Mouse (Mus musculus): ENCODE measurements around the gene Aen.

The Aen gene

DNA sequence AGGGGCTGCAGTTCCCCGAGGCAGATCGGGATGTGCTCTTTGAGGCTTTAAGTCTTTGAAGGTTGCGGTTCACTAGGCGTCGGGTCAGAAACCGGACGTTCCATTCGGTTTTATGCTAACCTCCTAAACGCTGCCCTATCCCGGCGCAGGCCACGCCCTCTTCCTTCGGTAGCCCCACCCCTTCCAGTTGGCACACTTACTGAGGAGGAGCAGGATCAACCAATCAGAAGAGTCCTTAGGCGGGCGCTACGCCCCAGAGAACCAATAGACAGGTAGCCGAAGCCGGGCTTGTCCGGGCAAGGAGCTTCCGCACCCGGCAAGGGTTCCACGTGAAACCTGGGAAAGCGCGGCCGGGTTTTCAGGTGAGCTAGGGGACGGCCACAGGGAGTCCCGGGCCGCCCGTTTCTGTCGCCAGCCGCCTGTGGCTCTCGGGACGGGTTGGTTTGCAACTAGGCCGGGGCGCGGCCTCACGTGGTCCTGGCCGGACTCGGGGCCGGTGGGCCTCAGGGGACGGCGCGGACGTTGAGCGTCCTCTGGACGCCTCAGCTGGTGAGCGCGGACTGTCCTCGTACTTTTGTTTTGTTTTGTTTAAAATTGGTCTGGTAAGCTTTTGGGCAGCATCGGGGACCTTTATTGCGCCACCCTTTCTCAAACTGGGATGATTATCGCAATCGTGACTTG, at the start of gene Aen:
Gene Aen, plus strand, starts transcription at position 202 of the 681 bp plus-strand sequence.
- peak; percentile 97 for DNase-seq (ENCODE audit: low spot score)

DNA sequence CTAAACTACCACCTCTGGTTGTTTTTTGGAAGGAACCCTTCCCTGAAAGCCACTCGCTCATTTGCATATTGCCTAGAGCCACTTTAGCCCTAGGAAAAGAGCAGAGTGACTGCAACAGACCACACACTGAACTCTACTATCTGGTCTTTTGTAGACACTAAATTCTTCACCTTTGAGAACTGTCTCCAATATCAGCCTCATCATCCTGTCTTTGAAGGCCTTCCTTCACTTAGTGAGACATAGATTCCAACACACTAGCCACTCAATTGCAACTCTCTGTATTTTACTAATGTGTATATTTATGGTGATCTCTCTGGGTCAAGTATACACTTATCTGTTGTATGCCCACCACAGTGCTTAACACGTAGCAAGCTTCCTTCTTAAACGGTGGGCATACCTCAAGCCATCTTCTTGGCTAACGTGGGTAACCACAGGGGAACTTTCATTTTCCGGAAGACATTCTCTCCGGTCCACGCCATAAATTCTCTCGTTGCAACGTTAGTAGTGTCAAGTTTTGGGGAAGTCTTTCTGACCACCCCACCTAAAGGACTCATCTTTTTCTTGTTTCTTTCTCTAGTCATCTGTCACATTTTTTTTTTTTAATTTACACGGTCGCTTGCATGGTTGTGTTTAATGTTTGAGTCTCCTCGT, 49.5 kb upstream of the Aen start:
- no peak for DNase-seq (ENCODE audit: low spot score)

DNA sequence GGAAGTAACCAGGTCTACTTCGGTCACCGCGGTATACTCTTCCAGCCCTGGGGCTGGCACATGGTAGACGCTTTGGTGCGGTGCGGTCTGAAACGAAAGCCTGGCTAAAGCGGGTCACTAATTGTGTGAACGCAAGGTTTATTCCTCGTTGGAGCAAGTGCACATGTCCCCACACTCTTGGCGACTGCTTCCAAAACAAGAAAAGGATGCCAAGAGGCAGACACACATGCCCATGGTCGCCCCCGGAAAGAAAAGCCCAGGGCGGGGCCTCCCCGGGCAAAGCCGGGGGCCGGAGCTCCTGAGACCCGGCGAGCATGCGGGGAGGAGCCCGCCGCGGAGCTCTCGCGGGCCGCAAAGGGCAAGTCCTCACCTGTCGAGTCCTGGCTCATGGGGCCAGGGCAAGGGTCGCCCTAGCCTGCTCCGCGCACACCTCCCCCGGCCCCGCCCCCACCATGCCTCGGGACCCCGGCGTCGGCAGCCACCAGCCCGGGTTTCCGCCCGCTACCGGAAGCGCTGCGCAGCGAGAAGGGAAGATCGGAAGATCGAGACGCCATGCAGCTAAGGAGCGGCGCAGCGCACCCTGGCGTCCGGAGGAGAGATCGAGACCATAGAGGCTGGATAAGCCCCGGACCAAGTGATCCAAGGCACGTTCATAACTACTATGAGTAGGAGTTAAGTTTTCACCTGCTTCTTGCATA, 48.8 kb upstream of the Aen start, which contains the start of gene Det1:
Gene Det1, minus strand, starts transcription at position 527 of the 698 bp plus-strand sequence.
- peak; percentile 88 for DNase-seq (ENCODE audit: low spot score)

DNA sequence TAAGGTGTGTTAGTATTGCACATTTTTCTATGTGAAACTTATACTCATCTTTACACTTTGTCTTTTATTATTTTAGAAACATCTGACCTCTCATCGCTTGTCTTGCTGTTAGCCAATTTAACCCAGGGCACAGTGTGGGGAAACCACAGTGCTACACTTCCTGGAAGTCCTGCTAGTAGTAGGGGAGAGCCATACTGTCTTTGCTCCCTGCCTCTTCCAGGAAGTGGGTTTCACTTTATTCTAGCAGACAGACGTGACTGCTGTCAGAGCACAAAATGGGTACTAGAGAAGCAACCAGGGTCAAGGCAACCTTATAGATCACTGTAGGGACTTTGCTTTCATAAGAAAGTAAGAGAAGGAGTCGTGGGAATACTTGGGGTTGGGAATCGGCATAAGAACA, 41.6 kb upstream of the Aen start:
- no peak for DNase-seq (ENCODE audit: low spot score)

DNA sequence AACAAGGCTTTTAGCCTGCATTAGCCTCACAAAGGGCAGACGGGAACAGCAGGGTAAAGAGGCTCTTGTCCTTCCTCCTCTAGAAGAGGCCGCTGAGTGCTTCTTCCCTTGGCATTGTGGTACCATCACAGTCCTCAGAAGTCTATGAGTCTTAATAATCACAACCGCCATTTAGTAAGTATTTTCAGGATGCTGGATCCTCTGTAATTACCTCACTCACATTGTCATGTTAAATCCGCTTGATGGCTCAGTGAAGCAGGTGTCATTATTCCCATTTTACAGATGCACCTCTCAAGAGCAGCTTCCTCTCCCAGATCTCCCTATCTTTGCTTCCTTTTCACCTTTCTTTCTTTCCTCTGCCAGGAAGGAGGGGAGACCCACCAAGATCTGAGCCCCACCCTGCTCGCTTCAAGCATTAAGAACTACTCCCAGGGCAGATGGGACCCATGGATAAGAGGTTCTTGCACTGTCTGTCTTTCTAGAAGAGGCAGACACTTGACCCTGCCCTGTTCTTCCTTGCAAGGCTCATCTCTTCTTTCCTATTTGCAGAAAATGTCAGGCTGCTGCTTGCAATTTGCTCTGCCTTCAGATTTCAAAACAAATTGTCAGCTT, 40.5 kb upstream of the Aen start:
- no peak for DNase-seq (ENCODE audit: low spot score)

DNA sequence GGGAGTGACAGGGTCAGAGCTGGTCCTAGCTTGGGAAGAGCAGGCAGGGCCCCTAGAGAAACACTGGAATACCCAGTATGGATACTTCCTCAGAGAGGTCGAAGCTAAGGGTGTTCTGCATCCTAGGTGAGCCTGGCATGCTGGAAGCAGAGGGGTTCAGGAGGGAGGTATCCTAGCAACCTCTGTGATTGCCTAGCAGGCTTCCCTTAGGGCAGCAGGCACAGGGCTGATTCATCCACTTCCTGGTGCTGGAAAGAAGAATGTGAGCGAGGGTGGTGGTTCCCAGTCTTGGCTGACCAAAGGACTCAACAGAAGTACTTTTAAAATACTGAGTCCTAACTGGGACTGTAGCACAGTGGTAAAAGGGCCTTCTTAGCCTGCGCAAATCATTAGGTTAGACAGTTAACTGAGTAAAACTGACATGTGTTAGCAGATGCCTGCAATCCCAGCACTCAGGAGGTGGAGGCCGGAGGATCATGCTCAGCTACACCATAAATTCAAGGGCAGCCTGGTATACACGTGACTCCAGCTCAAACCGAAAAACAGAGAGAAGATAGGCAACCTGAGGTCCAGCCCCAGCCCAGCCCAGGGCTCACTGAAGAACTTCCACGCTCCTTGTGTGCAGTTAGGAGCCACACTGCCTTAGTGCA, 31.7 kb upstream of the Aen start:
- no peak for DNase-seq (ENCODE audit: low spot score)

DNA sequence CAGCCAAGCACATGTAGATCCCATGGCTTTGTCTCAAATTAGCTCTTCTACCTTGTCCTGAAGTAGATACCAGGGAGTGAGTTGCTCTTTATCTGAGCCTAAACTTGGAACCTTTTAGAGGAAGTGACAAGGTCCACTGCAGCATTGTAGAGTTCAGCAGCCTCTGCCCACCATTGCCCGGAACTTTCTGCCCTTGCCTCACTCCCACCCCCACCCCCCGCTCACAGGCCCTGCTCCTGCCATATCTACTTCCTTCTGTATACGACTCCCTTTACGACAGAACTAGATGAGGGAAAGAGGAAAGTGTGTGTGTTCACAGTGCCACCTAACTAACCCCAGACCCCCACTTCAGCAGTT, 31.2 kb upstream of the Aen start:
- DNase-seq (ENCODE audit: low spot score): no peak

DNA sequence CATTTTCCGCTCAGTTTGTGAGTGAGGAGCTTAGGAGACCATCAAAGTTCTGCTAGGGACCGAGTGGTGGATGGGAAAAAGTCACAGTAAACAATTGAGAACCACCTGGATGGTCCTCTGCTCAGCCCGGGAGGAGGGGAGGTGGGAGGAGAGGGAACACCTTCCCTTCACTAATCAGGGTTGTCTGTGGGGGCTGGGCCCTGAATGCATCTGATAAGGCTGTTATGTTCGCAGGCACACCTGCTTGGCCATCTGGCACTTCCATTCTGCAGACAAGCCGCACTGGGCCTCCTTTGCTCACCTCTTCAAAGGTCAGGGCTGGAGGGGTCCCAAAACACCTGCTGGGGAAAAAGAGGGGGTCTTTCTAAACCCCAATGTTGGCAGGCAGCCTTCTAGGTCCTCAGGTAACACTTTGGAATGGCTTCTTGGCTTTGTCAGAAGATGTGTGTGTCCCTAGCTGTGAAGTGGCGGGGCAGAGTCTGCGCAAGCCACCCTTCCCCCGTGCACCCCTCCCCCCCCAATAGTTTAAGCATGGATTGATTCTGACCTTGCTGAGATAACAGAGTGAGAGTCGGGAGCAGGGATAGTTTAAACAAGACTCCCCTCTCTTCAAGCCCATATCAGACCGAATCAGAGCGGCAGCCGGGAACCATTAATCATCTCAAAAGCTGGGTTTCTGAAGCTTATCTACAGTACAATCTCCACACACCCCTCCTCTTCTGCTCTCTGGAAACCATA, 30.3 kb upstream of the Aen start:
- DNase-seq (ENCODE audit: low spot score): no peak

DNA sequence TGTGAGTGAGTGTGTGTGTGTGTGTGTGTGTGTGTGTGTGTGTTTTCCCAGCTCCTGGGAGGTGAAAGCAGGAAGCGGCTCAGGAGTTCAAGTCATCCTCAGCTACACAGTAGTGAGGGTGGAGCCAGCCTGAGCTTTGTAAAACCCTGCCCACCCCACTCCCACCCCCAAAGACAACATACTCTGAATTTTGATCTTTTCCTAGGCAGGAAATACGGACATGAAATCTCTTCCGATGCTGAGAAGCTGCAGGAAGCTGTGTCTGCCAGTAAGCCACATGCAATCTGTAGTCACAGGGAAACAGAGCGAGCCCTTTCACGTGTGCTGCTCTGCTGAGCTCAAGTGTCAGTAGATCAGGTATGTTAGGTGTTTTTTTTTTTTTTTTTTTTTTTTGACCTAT, 26.9 kb upstream of the Aen start:
- DNase-seq (ENCODE audit: low spot score): no peak

DNA sequence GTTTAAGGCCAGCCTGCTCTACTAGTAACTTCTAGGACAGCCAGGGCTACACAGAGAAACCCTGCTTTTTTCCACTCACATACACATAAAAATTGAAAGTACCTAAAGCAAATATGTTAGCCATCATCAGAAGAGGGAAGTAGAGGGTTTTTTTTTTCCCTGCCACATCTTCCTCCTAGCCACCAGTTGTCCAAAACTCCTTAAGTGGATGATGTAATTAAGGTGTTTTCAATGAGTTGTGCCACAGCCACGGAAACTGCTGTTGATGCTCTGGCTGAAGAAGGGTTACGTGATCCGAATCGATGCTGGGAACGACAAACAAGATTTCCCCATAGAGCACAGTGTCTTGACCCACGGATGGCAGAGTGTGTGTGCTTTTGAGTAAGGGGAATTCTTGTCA, 23.3 kb upstream of the Aen start:
- DNase-seq (ENCODE audit: low spot score): no peak

DNA sequence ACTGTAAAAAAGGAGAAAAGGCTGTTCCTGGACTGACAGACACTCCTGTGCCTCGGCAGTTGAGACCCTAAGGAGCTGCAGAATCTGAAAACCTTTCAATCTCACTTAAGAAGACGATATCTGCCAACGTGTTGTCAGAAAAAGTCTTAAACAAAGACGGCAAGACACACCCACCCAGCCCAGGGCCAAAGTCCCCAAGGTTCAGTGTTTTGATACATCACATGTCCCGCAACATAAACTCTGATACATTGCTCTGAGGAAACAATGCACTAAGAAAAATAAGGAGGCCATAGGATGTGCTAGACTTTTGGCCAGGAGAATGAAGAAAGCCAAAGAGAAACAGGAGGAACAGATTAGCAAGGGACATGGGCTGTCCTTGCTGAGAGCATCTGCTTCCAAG, 22.8 kb upstream of the Aen start:
- no peak for DNase-seq (ENCODE audit: low spot score)

DNA sequence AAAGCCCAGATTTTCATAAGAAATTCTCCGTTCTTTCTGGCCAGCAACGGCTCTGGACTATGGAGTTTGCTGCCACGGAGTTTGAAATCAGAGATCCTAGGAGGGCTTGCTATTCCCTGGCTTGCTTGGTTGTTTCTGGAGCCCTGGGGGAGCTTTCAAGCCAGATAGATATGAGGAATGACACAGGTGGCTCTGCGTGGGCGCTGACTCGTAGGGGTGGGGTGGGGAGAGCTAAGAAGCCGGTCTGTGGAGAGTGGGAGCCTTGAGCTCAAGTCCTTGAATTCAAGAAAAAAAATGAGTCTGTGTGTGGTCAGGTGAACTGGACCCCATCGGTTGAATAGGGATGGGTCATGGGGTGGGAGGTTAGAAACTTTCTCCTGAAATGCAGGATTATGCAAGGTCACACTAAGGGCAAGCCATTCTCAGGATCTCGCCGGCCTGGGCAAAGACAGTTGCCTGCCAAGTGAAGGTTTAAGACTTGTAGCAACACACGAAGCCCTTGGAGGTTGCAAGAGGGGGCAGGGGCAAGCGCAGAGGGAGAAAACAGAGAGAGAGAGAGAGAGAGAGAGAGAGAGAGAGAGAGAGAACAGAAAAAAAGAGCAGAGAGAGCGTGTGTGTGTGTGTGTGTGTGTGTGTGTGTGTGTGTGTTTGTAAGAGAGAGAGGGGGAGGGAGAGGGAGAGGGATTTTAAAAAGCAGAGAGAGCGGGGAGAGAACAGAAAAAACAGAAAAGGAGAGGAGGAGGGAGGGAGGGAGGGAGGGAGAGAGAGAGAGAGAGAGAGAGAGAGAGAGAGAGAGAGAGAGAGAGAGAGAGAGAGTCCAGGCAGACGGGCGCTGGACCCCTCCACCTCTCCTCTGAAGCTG, 13.8 kb upstream of the Aen start:
- no peak for DNase-seq (ENCODE audit: low spot score)

DNA sequence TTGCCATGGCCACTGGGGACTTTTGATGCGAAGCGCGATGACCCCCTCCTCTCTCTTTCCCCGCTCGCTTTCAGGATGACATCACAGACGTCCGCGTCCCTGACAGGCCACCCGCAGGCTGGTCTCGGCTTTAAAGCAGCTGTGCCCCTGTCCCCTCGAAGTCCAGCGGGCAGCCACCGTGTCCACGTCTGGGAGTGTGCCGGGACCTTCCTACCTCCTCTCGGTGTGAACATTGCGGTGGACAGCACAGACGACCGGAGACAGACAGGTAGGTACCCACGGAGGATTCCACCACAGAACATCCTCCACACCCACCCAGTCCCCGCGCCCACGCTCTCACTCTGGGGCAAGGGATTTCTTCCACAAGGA, 13.2 kb upstream of the Aen start:
- DNase-seq (ENCODE audit: low spot score): no peak

DNA sequence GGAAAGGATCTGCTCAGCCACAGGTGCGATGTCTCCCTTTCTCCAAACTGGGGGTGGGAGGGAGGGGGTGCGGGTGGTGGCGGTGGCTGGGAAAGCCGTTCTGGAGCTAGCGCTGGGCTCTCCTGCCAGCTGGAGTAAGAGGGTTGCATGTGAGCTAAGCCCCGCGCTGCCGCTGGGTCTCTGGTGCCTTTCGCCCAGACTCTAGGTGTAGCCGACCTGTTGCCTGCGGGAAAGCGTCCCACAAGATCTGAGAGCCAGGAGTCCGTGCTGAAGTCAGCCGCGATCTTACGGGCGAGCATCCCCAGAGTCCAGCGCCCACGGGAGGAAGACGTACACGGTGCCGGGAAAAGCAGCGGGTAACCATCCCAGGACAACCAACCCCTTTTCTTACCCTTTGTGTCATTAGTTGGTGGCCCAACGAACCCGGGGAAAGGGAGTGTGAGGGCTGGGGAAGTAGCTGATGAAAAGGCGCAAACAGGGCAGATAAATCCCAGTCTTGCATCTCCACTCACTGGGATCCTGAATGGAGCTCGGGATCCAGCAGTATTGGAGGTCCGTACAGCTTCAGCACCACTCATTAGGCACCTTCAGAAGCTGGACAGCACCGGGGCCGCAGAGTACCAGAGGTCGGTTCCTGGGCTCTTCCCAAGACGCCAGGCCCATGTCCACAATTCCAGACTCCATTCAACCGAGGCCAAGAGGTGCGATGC, 12.5 kb upstream of the Aen start:
- no peak for DNase-seq (ENCODE audit: low spot score)

DNA sequence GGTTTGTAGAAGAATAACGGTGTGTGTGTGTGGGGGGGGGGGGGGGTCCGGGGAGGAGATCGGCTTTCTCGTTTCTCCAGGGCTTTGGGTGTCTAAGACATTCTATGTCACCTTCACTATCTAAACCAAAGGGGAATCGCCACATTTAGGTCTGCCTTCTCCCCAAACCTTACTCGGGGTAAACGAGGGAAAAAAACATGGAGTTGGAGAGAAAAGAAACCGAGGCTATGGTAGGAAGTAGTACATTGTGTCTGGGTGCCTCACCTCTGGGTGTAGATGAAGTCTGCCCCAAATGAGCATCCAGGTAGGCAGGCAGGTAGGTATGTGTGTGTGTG, 12.0 kb upstream of the Aen start:
- no peak for DNase-seq (ENCODE audit: low spot score)

DNA sequence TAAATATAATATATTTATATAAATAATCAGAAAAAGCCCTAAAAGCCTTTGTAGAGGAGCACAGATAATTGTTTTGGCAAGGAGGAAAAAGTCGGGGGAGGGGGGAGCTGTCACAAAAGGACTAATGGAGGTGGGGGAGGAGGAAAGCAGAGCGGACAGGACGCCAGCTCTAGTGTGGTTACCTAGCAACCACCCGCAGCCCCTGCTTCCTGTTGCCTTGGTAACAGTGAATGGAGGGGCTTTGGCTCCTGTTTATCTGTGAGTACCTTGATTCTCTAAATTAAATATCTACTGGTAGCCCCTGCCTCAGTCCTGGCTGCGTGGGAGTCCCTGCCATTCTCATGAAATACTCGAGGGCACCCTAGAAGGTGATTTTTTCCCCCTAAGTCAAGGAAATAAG, 11.5 kb upstream of the Aen start:
- no peak for DNase-seq (ENCODE audit: low spot score)

DNA sequence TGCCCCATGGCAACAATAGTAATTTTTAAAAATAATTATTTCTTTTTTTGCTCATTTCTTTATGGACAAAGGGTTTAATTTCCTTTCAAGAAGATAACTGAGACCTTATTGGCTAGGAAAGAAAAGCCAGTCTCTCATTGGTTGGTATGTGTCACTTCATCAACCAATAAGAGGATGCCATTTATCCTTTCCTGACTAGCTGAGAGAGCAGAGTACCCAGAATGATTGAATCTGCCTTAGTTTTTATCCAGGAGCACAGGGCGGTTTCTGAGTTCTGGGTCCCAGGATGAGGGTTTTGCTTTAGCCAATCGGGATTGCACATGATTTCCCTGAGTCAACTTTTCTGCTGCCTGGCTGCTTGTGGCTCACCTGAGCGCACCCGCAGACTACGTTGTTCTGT, 10.2 kb upstream of the Aen start:
- DNase-seq (ENCODE audit: low spot score): no peak

DNA sequence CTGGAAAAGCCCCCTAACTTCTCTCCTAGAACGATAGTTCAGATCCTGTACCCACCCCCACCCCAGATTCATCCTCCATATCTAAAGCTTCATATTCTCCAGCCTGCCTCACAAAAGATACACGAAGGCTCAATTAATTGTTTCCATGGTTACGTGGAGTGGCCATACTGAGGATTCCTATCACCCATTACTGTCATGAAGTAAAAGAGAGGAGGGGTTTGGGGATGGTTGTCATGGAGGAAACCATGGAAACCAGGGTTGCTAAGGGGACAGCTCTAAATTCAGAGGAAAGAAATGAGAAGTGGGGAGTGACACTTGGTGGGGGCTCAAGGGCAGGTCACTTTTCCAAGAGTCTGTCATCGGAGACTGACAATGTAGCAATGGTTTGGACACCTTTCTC, 9.2 kb upstream of the Aen start:
- DNase-seq (ENCODE audit: low spot score): no peak

DNA sequence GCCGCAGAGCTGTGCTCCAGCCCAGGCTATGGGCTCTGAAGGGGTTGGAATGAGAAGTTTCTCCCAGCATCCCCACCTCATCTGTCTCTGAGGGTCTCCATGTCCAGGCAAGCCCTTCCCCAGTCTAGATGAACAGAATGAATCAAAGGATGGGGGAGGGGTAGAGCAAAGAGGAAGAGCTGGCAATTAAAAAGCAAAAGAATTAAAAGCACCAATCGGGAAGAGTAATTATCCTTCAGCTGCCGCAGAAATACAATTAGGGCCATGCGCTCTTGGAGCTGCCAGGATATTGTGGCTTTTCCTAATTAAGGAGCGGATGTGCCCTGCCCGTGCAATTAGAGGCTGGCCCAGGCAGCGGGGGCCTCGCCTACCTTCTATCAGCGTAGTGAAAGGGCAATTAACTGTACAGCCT, 8.2 kb upstream of the Aen start:
- DNase-seq (ENCODE audit: low spot score): no peak

DNA sequence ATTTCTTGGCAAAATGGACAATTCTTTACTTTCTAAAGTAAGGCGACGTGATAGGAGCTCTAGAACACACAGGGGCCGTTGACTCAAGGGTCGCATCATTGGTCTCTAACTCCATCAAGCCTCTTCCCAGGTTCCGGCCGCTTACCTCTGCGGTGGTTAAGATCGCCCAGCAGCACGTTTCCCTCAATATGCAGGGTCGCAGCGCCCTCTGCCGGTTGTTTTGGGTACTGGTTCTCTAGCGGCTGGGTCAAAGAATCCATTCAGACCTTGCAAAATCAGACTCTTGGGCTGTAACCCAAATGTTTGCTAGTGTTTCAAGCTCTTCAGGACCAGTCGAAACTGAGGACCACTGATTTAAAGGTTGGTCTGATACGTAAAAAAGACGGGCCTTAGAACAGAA, 5.0 kb upstream of the Aen start:
- DNase-seq (ENCODE audit: low spot score): peak; percentile 92
